Comparison of ENCODE assay signal across 12 mouse cellular contexts in the genomic region with DNA sequence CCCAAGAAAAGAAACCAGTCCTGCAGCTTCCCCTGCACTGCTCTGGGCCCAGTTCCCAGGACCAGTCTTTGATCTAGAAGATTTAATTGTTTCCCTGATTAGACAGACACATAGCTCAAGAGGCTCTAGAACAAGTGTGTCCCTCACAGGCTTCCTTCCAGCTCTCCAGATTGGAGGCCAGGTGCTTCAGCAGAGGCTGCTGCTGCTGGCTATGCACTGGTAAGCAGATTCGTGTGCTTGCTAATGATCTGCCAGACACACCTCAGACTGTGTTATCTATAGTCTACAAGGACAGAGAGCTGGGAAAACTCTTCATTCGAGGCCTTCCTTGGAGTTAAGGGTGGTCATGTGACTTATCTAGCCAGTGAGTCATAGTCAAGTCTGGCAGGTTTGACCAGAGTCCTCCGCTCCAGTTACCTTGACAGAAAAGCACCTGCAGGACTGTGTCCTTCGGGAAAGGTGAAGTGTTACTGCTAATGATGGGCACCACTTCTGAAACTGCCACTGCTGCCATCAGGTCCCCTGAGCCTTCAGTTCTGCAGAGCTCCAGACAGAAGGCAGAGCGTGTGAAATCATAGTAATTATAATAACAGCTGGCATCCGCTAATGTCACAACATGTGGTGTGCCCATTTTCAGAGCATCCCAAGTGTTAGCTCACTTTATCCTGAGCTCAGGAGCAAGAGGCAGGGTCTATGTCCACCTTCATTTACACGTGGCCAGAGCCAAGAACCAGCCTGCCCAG. TPM values are rescaled to one million over a fixed set of nuclear protein-coding genes. Genes with fewer than 3 reads are reported as not detected.
DNase-seq lines count a peak whose midpoint lies in the region; ATAC-seq and TF ChIP-seq lines count a peak whose summit lies in the region.
"Had no signal": no experiment of that assay in that cellular context is flagged by ENCODE, and none has a peak within 500 bp of the region (broad histone marks: within the 10 kb centered on the region; RNA-seq: fewer than 3 reads in every experiment).

No protein-coding gene starts in this region.

- H3K9me3 ChIP-seq in forebrain, embryonic 14.5 days (replicated peaks; ENCODE audit: control insufficient read depth, low read length) = no peaks in the 10 kb centered on the region
- H3K9me3 ChIP-seq in forebrain, embryonic 10.5 days = no peaks in the 10 kb centered on the region
- H3K9me3 ChIP-seq in midbrain, postnatal 0 days (ENCODE audit: low read length) = no peaks in the 10 kb centered on the region
- H3K9me3 ChIP-seq in midbrain, embryonic 13.5 days = no peaks in the 10 kb centered on the region
- no peaks in the 10 kb centered on the region for H3K9me3 ChIP-seq in kidney, embryonic 16.5 days (ENCODE audit: low read length)
- H3K9me3 ChIP-seq in stomach, embryonic 16.5 days (replicated peaks; ENCODE audit: control insufficient read depth, low read length) = no peaks in the 10 kb centered on the region
- H3K9me3 ChIP-seq: limb, embryonic 12.5 days; midbrain, embryonic 10.5 days had no signal

- H3K4me2 ChIP-seq in forebrain, embryonic 14.5 days (ENCODE audit: low read length) = no peak overlapping the region
- H3K4me2 ChIP-seq in midbrain, postnatal 0 days (ENCODE audit: low read depth, low read length, poor library complexity, severe bottlenecking) = no peak overlapping the region; the same call in 1 of the 2 replicates
- H3K4me2 ChIP-seq in midbrain, embryonic 13.5 days (replicated peaks) = no peak overlapping the region
- no peak overlapping the region for H3K4me2 ChIP-seq in kidney, embryonic 16.5 days (replicated peaks; ENCODE audit: low read depth, low read length)
- H3K4me2 ChIP-seq in stomach, embryonic 16.5 days (ENCODE audit: low read depth, low read length) = peak overlapping the region; percentile 1; the same call in 1 of the 2 replicates
- H3K4me2 ChIP-seq: limb, embryonic 12.5 days had no signal

- H3K27ac ChIP-seq in forebrain, embryonic 14.5 days (ENCODE audit: low read depth, low read length) = no peak overlapping the region
- no peak overlapping the region for H3K27ac ChIP-seq in forebrain, embryonic 10.5 days
- no peak overlapping the region; the same call in 1 of the 2 replicates for H3K27ac ChIP-seq in midbrain, postnatal 0 days (ENCODE audit: low read depth, low read length)
- no peak overlapping the region for H3K27ac ChIP-seq in midbrain, embryonic 13.5 days
- peak overlapping the region; percentile 61; the same call in 1 of the 2 replicates for H3K27ac ChIP-seq in kidney, embryonic 16.5 days (ENCODE audit: low read length)
- peak overlapping the region; percentile 44 for H3K27ac ChIP-seq in stomach, embryonic 16.5 days (ENCODE audit: low read length)
- H3K27ac ChIP-seq: limb, embryonic 12.5 days; midbrain, embryonic 10.5 days had no signal

- peaks cover 11% of the 10 kb centered on the region; the same call in 1 of the 2 replicates for H3K4me1 ChIP-seq in forebrain, embryonic 14.5 days (ENCODE audit: control insufficient read depth, insufficient read depth, low read length)
- peaks cover 40% of the 10 kb centered on the region for H3K4me1 ChIP-seq in forebrain, embryonic 10.5 days
- H3K4me1 ChIP-seq in midbrain, postnatal 0 days (ENCODE audit: insufficient read depth, low read length) = peaks cover 7% of the 10 kb centered on the region; the same call in 1 of the 2 replicates
- peaks cover 23% of the 10 kb centered on the region for H3K4me1 ChIP-seq in midbrain, embryonic 13.5 days (replicated peaks)
- peaks cover 17% of the 10 kb centered on the region for H3K4me1 ChIP-seq in kidney, embryonic 16.5 days (ENCODE audit: insufficient read depth, low read length)
- peaks cover 39% of the 10 kb centered on the region for H3K4me1 ChIP-seq in stomach, embryonic 16.5 days (ENCODE audit: control insufficient read depth, insufficient read depth, low read length)

- peak; percentile 30 for DNase-seq in forebrain, embryonic 14.5 days (ENCODE audit: low spot score)
- no peak for DNase-seq in forebrain, embryonic 10.5 days (ENCODE audit: extremely low spot score, low spot score)
- peak; percentile 72 for DNase-seq in midbrain, postnatal 0 days (ENCODE audit: low spot score)
- no peak for DNase-seq in frontal cortex, postnatal 10 days (ENCODE audit: low spot score in 2 of 2)
- DNase-seq: B cell, adult 2 months; gastrocnemius, postnatal 14 days had no signal

- H3K9ac ChIP-seq in forebrain, embryonic 14.5 days (ENCODE audit: low read length) = no peak overlapping the region
- H3K9ac ChIP-seq in midbrain, postnatal 0 days (replicated peaks; ENCODE audit: low read length, poor library complexity, severe bottlenecking) = no peak overlapping the region
- H3K9ac ChIP-seq in midbrain, embryonic 13.5 days (replicated peaks) = no peak overlapping the region
- H3K9ac ChIP-seq in kidney, embryonic 16.5 days (replicated peaks; ENCODE audit: low read length) = no peak overlapping the region
- no peak overlapping the region for H3K9ac ChIP-seq in stomach, embryonic 16.5 days (ENCODE audit: low read length)
- H3K9ac ChIP-seq: limb, embryonic 12.5 days had no signal

- H3K36me3 ChIP-seq in forebrain, embryonic 14.5 days (ENCODE audit: control insufficient read depth, insufficient read depth, low read length) = no peaks in the 10 kb centered on the region
- H3K36me3 ChIP-seq in forebrain, embryonic 10.5 days (replicated peaks) = no peaks in the 10 kb centered on the region
- H3K36me3 ChIP-seq in midbrain, postnatal 0 days (ENCODE audit: insufficient read depth, low read length) = no peaks in the 10 kb centered on the region
- no peaks in the 10 kb centered on the region for H3K36me3 ChIP-seq in midbrain, embryonic 13.5 days
- H3K36me3 ChIP-seq in kidney, embryonic 16.5 days (ENCODE audit: insufficient read depth, low read length) = no peaks in the 10 kb centered on the region
- no peaks in the 10 kb centered on the region for H3K36me3 ChIP-seq in stomach, embryonic 16.5 days (ENCODE audit: control insufficient read depth, insufficient read depth, low read length)
- H3K36me3 ChIP-seq: limb, embryonic 12.5 days; midbrain, embryonic 10.5 days had no signal

- TF ChIP-seq CTCF in midbrain, postnatal 0 days (IDR thresholded peaks at IDR 0.05) = no peak

- ATAC-seq in forebrain, embryonic 14.5 days = no peak
- no peak for ATAC-seq in midbrain, postnatal 0 days (ENCODE audit: low FRiP score)
- ATAC-seq in midbrain, embryonic 13.5 days = no peak
- peak; percentile 50; the same call in 1 of the 2 replicates for ATAC-seq in kidney, embryonic 16.5 days (ENCODE audit: low FRiP score, low TSS enrichment)
- ATAC-seq in stomach, embryonic 16.5 days (ENCODE audit: insufficient read depth, low FRiP score) = peak; percentile 75
- ATAC-seq in megakaryocyte progenitor cell, adult 5-6 weeks (replicated peaks; ENCODE audit: poor library complexity) = no peak

- no peak overlapping the region for H3K4me3 ChIP-seq in forebrain, embryonic 14.5 days (ENCODE audit: low read depth, low read length)
- no peak overlapping the region for H3K4me3 ChIP-seq in forebrain, embryonic 10.5 days
- no peak overlapping the region for H3K4me3 ChIP-seq in midbrain, postnatal 0 days (ENCODE audit: low read depth, low read length)
- no peak overlapping the region for H3K4me3 ChIP-seq in midbrain, embryonic 13.5 days (replicated peaks)
- H3K4me3 ChIP-seq in kidney, embryonic 16.5 days (ENCODE audit: low read length) = no peak overlapping the region
- H3K4me3 ChIP-seq in stomach, embryonic 16.5 days (replicated peaks; ENCODE audit: low read length) = no peak overlapping the region
- H3K4me3 ChIP-seq: limb, embryonic 12.5 days; midbrain, embryonic 10.5 days had no signal

- WGBS in forebrain, embryonic 14.5 days = 74% methylated on average over 7 of the region's 7 CpGs
- WGBS in forebrain, embryonic 10.5 days = 83% methylated on average over 7 of the region's 7 CpGs
- WGBS in midbrain, postnatal 0 days = 67% methylated on average over 7 of the region's 7 CpGs
- WGBS in midbrain, embryonic 13.5 days = 77% methylated on average over 7 of the region's 7 CpGs
- 71% methylated on average over 7 of the region's 7 CpGs for WGBS in kidney, embryonic 16.5 days
- 57% methylated on average over 7 of the region's 7 CpGs for whole genome bisulfite sequencing in stomach, embryonic 16.5 days

- H3K27me3 ChIP-seq in forebrain, embryonic 14.5 days (replicated peaks; ENCODE audit: control insufficient read depth, insufficient read depth, low read length) = no peaks in the 10 kb centered on the region
- H3K27me3 ChIP-seq in forebrain, embryonic 10.5 days (ENCODE audit: poor library complexity, severe bottlenecking) = no peaks in the 10 kb centered on the region
- no peaks in the 10 kb centered on the region for H3K27me3 ChIP-seq in midbrain, postnatal 0 days (ENCODE audit: insufficient read depth, low read length)
- H3K27me3 ChIP-seq in midbrain, embryonic 13.5 days = no peaks in the 10 kb centered on the region
- no peaks in the 10 kb centered on the region for H3K27me3 ChIP-seq in kidney, embryonic 16.5 days (ENCODE audit: insufficient read depth, low read length)
- H3K27me3 ChIP-seq in stomach, embryonic 16.5 days (ENCODE audit: control insufficient read depth, insufficient read depth, low read length) = no peaks in the 10 kb centered on the region
- H3K27me3 ChIP-seq: limb, embryonic 12.5 days had no signal

RNA-seq across cellular contexts. Expression of a gene that starts 48.7 kb away (rescaled TPM):
- polyA plus RNA-seq in forebrain, embryonic 14.5 days (2014; fragmentation: Nextera tagmentation; extraction: Ambion mirVana) = 6.2 and 11.9 TPM in 2 replicates
- 9.3 and 12.4 TPM in 2 replicates for polyA plus RNA-seq in forebrain, embryonic 10.5 days (2016; fragmentation: Nextera tagmentation; extraction: Ambion mirVana)
- total RNA-seq in midbrain, postnatal 0 days (2014; rRNA removed) = 72.8 and 80.7 TPM in 2 replicates
- 12.9 and 13.9 TPM in 2 replicates for polyA plus RNA-seq in midbrain, postnatal 0 days (2015; fragmentation: Nextera tagmentation; extraction: Ambion mirVana)
- 14.8 and 15.2 TPM in 2 replicates for polyA plus RNA-seq in midbrain, embryonic 13.5 days (2015; fragmentation: Nextera tagmentation; extraction: Ambion mirVana)
- polyA plus RNA-seq in kidney, embryonic 16.5 days (2015; fragmentation: Nextera tagmentation; extraction: Ambion mirVana) = 15.3 and 15.8 TPM in 2 replicates
- 18.4 and 22.2 TPM in 2 replicates for polyA plus RNA-seq in stomach, embryonic 16.5 days (2015; fragmentation: Nextera tagmentation; extraction: Ambion mirVana)
- 28.2 and 34.2 TPM in 2 replicates for total RNA-seq in megakaryocyte progenitor cell, adult 5-6 weeks (2015)
- 5.4 and 8.3 TPM in 2 replicates for total RNA-seq in megakaryocyte progenitor cell, adult 5-6 weeks (2017)

Comparison
In these comparisons a context has a peak if more than half of its experiments do, and no peak if none do; other contexts are left out.
1. DNase-seq: peak in forebrain, embryonic 14.5 days (single experiment) and midbrain, postnatal 0 days (single experiment); none in forebrain, embryonic 10.5 days (single experiment) and frontal cortex, postnatal 10 days (0 of 2).
2. ATAC-seq: peak in kidney, embryonic 16.5 days (single experiment) and stomach, embryonic 16.5 days (single experiment); none in forebrain, embryonic 14.5 days (single experiment), midbrain, postnatal 0 days (single experiment), midbrain, embryonic 13.5 days (single experiment) and megakaryocyte progenitor cell, adult 5-6 weeks (single experiment).
3. H3K27ac ChIP-seq: peak in kidney, embryonic 16.5 days (single experiment) and stomach, embryonic 16.5 days (single experiment); none in forebrain, embryonic 14.5 days (single experiment), forebrain, embryonic 10.5 days (single experiment), midbrain, postnatal 0 days (single experiment) and midbrain, embryonic 13.5 days (single experiment).